Mouse (Mus musculus) E14TG2a.4 (cell line): ENCODE measurements around the gene Zfp185.

ENCODE experiments used
- CTCF ChIP-seq: conservative IDR thresholded peaks from 2 replicates; pipeline ENCODE4 v1.5.1; 2014; ENCODE audit warnings: low read length
- NANOG ChIP-seq: IDR thresholded peaks from 2 replicates; pipeline ENCODE4 v1.6.1; 2014; ENCODE audit warnings: borderline replicate concordance, low read length, mixed read lengths
- POU5F1 ChIP-seq: IDR thresholded peaks from 2 replicates; pipeline ENCODE4 v1.6.1; 2014; ENCODE audit warnings: low read length, borderline replicate concordance

- TF ChIP-seq CTCF = no peak
- TF ChIP-seq NANOG = no peak
- TF ChIP-seq POU5F1 = no peak
These were observed 52.5 kb downstream of the Zfp185 start for GRCm38 (mm10) chrX:73039666-73040065.
